Mouse (Mus musculus) limb, embryonic 14.5 days (tissue): ENCODE results near the gene Pank3. TPM values are rescaled to one million over a fixed set of nuclear protein-coding genes. Genes with fewer than 3 reads are reported as not detected.

Experiments
- ATAC-seq: fragments of 200-750 bp; cut with Nextera tagmentation; 2 replicates; pipeline ENCODE4 v1.8.0; 2017; ENCODE audit warnings: low read depth, moderate number of reproducible peaks, moderate TSS enrichment; ENCODE audit not compliant: low FRiP score
- DNase-seq: peaks from one replicate; pipeline ENCODE4 v3.0.0-alpha.2; 2015; ENCODE audit warnings: low spot score
- H3K27ac ChIP-seq: fragments of 300-500 bp; sonication (generic); replicated peaks from 2 replicates; pipeline ENCODE4 v1.5.1; 2014; ENCODE audit warnings: low read depth, mild to moderate bottlenecking, low read length, moderate library complexity, mixed read lengths
- H3K27me3 ChIP-seq: fragments of 300-500 bp; sonication (generic); 2 replicates; pipeline ENCODE4 v1.6.1; 2014; ENCODE audit warnings: low read length, mixed read lengths; ENCODE audit not compliant: control insufficient read depth, insufficient read depth
- H3K36me3 ChIP-seq: fragments of 300-500 bp; sonication (generic); 2 replicates; pipeline ENCODE4 v1.6.1; 2014; ENCODE audit warnings: mild to moderate bottlenecking, low read length, moderate library complexity, mixed read lengths; ENCODE audit not compliant: control insufficient read depth, insufficient read depth
- H3K4me1 ChIP-seq: fragments of 300-500 bp; sonication (generic); 2 replicates; pipeline ENCODE4 v1.6.1; 2014; ENCODE audit warnings: antibody characterized with exemption, low read length, mixed read lengths; ENCODE audit not compliant: control insufficient read depth, insufficient read depth
- H3K4me2 ChIP-seq: fragments of 300-500 bp; sonication (generic); replicated peaks from 2 replicates; pipeline ENCODE4 v1.6.1; 2014; ENCODE audit warnings: low read depth, mild to moderate bottlenecking, low read length, moderate library complexity; ENCODE audit not compliant: severe bottlenecking
- H3K4me3 ChIP-seq: fragments of 300-500 bp; sonication (generic); replicated peaks from 2 replicates; pipeline ENCODE4 v1.5.1; 2014; ENCODE audit warnings: low read length
- H3K9ac ChIP-seq: fragments of 300-500 bp; sonication (generic); 2 replicates; pipeline ENCODE4 v1.6.1; 2014; ENCODE audit warnings: mild to moderate bottlenecking, low read depth, low read length, moderate library complexity; ENCODE audit not compliant: severe bottlenecking
- H3K9me3 ChIP-seq: fragments of 300-500 bp; sonication (generic); 2 replicates; pipeline ENCODE4 v1.6.1; 2016; ENCODE audit warnings: low read length; ENCODE audit not compliant: control insufficient read depth
- POLR2A ChIP-seq: fragments of 200-500 bp; IDR thresholded peaks from 2 replicates; pipeline ENCODE4 v1.8.0; 2012; ENCODE audit warnings: inconsistent platforms, mild to moderate bottlenecking, moderate library complexity, borderline replicate concordance; ENCODE audit not compliant: insufficient read depth, insufficient read length; ENCODE audit errors: extremely low read depth
- WGBS: fragments of 180-500 bp; shearing (Covaris S2); extraction: QIAGEN DNeasy Blood & Tissue Kit; methylation state at CpG from one replicate; pipeline ENCODE4 v1.1.7; 2014; 5-methylcytosine and 5-hydroxymethylcytosine counted together
- polyA plus RNA-seq, 2 experiments: library from polyadenylated mRNA; depleted of rRNA in 1 of 2; stranded (reverse) in 1 of 2; unstranded in 1 of 2; fragments of >200 nt; fragmentation: Nextera tagmentation in 1 of 2; extraction: Ambion mirVana in 1 of 2; gene quantifications; 2 replicates each; pipeline versions ENCODE4 v1.2.1 to v1.2.3; 2012 to 2014

Gene Pank3
- polyA plus RNA-seq, 2 experiments: 20.3 to 20.4 TPM

DNA sequence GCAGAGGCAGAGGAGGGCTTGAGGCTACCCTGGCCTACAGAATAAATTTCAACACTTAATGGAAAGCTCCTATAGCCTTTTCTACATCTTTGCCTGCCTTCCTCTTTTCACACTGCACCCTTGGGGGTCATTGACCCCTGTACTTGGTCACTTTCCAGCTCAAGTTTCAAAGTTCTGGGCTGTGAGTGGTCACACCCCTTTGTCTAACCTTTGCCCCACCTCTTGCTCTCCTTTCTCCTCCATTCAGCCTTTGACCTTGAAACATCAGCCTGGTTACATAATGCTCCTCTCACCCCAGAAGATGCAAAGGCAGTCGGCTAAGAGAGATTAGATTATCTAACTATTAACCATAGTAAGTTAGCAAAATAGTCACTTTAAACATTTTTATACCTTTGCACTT, 36.9 kb upstream of the Pank3 start:
- Histone ChIP-seq H3K4me1 (no peaks in the 10 kb centered on the region), H3K9ac (no peak overlapping the region), H3K27ac (no peak overlapping the region), H3K9me3 (no peaks in the 10 kb centered on the region), H3K4me3 (no peak overlapping the region), H3K4me2 (no peak overlapping the region), H3K36me3 (no peaks in the 10 kb centered on the region), H3K27me3 (no peaks in the 10 kb centered on the region)
- ATAC-seq (no peak), DNase-seq (no peak)
- WGBS: 64% methylated on average over 1 of the region's 1 CpGs
- TF ChIP-seq POLR2A: no peak

DNA sequence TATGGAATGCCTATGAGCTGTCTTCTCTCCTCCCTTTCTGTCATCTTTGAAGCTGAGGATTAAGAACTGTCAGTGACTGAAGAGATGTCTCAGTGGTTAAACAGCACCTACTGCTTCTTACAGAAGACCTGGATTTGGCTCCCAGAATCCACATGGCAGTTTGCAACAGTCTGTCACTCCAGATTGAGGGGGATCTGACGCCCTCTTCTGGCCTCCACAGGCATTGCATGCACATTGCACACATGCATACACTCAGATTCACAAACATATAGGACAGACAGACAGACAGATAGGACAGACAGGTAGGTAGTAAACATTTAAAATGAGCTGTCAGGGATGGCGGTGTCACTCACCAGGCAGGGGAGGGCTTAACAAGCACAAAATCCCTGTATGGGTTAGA, 32.5 kb upstream of the Pank3 start:
- no peak overlapping the region for H3K27ac ChIP-seq
- no peaks in the 10 kb centered on the region for H3K27me3 ChIP-seq
- WGBS: 62% methylated on average over 2 of the region's 2 CpGs
- H3K4me2 ChIP-seq: no peak overlapping the region
- TF ChIP-seq POLR2A: no peak
- no peak overlapping the region for H3K4me3 ChIP-seq
- H3K36me3 ChIP-seq: no peaks in the 10 kb centered on the region
- no peaks in the 10 kb centered on the region for H3K9me3 ChIP-seq
- DNase-seq (no peak), ATAC-seq (no peak)
- H3K9ac ChIP-seq: no peak overlapping the region
- no peaks in the 10 kb centered on the region for H3K4me1 ChIP-seq

GRCm38 (mm10) chr11:35737262-35737661, 32.0 kb upstream of the Pank3 start:
- no peaks in the 10 kb centered on the region for H3K27me3 ChIP-seq
- WGBS: 100% methylated on average over 2 of the region's 2 CpGs

GRCm38 (mm10) chr11:35738102-35738501, 31.2 kb upstream of the Pank3 start:
- no peaks in the 10 kb centered on the region for H3K27me3 ChIP-seq
- H3K4me3 ChIP-seq: no peak overlapping the region
- no peaks in the 10 kb centered on the region for H3K9me3 ChIP-seq
- 50% methylated on average over 3 of the region's 3 CpGs for WGBS
- H3K27ac ChIP-seq: no peak overlapping the region
- no peak overlapping the region for H3K4me2 ChIP-seq
- no peaks in the 10 kb centered on the region for H3K36me3 ChIP-seq
- ATAC-seq: no peak
- no peak for TF ChIP-seq POLR2A
- no peak for DNase-seq
- H3K9ac ChIP-seq: no peak overlapping the region
- no peaks in the 10 kb centered on the region for H3K4me1 ChIP-seq

More at GRCm38 (mm10) chr11:35737262-35737661, 32.0 kb upstream of the Pank3 start:
- H3K36me3 ChIP-seq: no peaks in the 10 kb centered on the region
- H3K27ac ChIP-seq: no peak overlapping the region
- ATAC-seq: no peak
- H3K9ac ChIP-seq: no peak overlapping the region
- no peaks in the 10 kb centered on the region for H3K9me3 ChIP-seq
- H3K4me3 ChIP-seq: no peak overlapping the region
- no peak overlapping the region for H3K4me2 ChIP-seq
- DNase-seq: no peak
- no peaks in the 10 kb centered on the region for H3K4me1 ChIP-seq
- TF ChIP-seq POLR2A: no peak

GRCm38 (mm10) chr11:35743586-35743985, 25.7 kb upstream of the Pank3 start:
- H3K9ac ChIP-seq: no peak overlapping the region
- no peak overlapping the region for H3K4me2 ChIP-seq
- DNase-seq (no peak), ATAC-seq (no peak)
- no peak for TF ChIP-seq POLR2A
- H3K36me3 ChIP-seq: no peaks in the 10 kb centered on the region
- no peaks in the 10 kb centered on the region for H3K27me3 ChIP-seq
- H3K27ac ChIP-seq: no peak overlapping the region
- H3K4me1 ChIP-seq: no peaks in the 10 kb centered on the region
- no peaks in the 10 kb centered on the region for H3K9me3 ChIP-seq
- no peak overlapping the region for H3K4me3 ChIP-seq
- WGBS: 94% methylated on average over 6 of the region's 6 CpGs

GRCm38 (mm10) chr11:35744571-35744970, 24.7 kb upstream of the Pank3 start:
- no peaks in the 10 kb centered on the region for H3K27me3 ChIP-seq
- WGBS: 92% methylated on average over 6 of the region's 6 CpGs
- DNase-seq (no peak), ATAC-seq (no peak)
- no peak overlapping the region for H3K27ac ChIP-seq
- H3K4me3 ChIP-seq: no peak overlapping the region
- no peaks in the 10 kb centered on the region for H3K36me3 ChIP-seq
- no peaks in the 10 kb centered on the region for H3K4me1 ChIP-seq
- H3K9me3 ChIP-seq: no peaks in the 10 kb centered on the region
- no peak overlapping the region for H3K4me2 ChIP-seq
- H3K9ac ChIP-seq: no peak overlapping the region
- no peak for TF ChIP-seq POLR2A
